Mouse (Mus musculus) olfactory bulb, adult 2 months (tissue): ENCODE results near the gene Barhl1.

Experiments used
- CTCF ChIP-seq: fragments of 200-500 bp; IDR thresholded peaks from 2 replicates; pipeline ENCODE4 v1.5.1; 2012; ENCODE audit warnings: low read depth, mild to moderate bottlenecking, low read length, moderate library complexity; ENCODE audit not compliant: insufficient read depth
- POLR2A ChIP-seq: fragments of 200-500 bp; IDR thresholded peaks from 2 replicates; pipeline ENCODE4 v1.6.1; 2012; ENCODE audit warnings: mild to moderate bottlenecking, low read depth, low read length, moderate library complexity; ENCODE audit not compliant: insufficient read depth

DNA sequence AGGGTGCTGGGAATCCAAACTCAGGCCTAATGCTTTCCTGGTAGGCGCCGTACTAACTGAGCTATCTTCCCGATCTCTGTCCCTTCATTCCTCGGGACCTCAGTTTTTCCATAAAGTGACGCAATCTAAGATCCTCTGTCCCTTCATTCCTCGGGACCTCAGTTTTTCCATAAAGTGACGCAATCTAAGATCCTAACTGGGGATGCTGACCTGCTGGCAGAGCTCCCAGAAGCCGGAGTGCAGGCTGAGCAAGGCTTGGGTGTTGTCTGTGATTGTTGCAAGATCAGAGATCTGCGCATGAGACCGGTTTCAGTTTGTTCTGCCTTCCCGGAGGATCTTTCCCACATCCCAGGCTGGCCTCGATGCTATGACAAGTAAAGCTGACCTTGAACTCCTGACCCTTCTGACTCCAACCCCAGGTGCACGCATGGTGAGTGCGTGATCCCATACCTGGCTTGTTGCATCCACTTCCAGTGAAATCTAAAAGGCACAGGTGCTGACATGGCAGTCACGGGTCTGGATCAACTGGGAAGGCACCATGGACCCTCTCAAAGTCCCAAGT, 44.6 kb upstream of the Barhl1 start:
- no peak for TF ChIP-seq POLR2A
- TF ChIP-seq CTCF, result no peak
